Mouse (Mus musculus) neutrophil, adult 5-6 weeks (primary cell): ENCODE measurements around the gene Gm11627. TPM values are rescaled to one million over a fixed set of nuclear protein-coding genes. Genes with fewer than 3 reads are reported as not detected.

Experiments used
- total RNA-seq: library from RNA; stranded (forward); fragments of 200-1000 nt; gene quantifications from 2 replicates; pipeline ENCODE4 v1.2.3, GENCODE M21; 2017

Gm11627 gene
- total RNA-seq, 1 experiment from 2014 or later = not detected

Other genes with a start within 250 kb of the Gm11627 start
- gene Slc4a1, start 213.3 kb downstream of the Gm11627 start, total RNA-seq = 12.0 and 14.8 TPM in 2 replicates
- gene Rundc3a, start 186.1 kb downstream of the Gm11627 start, total RNA-seq = 0.74 and 1.0 TPM in 2 replicates
- 31.0 and 36.2 TPM in 2 replicates for gene Slc25a39, start 171.5 kb downstream of the Gm11627 start, total RNA-seq
- gene Grn, start 149.1 kb downstream of the Gm11627 start, total RNA-seq = 44.9 and 45.2 TPM in 2 replicates
- not detected in 2 replicates for gene Fam171a2, start 131.8 kb downstream of the Gm11627 start, total RNA-seq
- gene Itga2b, start 109.3 kb downstream of the Gm11627 start, total RNA-seq = 37.8 and 42.2 TPM in 2 replicates
- 52.8 and 56.9 TPM in 2 replicates for gene Gpatch8, start 23.1 kb downstream of the Gm11627 start, total RNA-seq
- gene Fzd2, start 24.9 kb upstream of the Gm11627 start, total RNA-seq = 0.12 TPM in 1 of 2 replicates, not detected in the other
- not detected in 2 replicates for gene Meioc, start 84.3 kb upstream of the Gm11627 start, total RNA-seq
- 19.6 and 29.4 TPM in 2 replicates for gene Ccdc43, start 118.3 kb upstream of the Gm11627 start, total RNA-seq
- gene Adam11, start 182.0 kb upstream of the Gm11627 start, total RNA-seq = not detected in 2 replicates
- gene Gjc1, start 240.2 kb upstream of the Gm11627 start, total RNA-seq = not detected in 2 replicates